Mouse (Mus musculus) MEL (cell line): Measurements from ENCODE around the gene Stk26. TPM values are rescaled to one million over a fixed set of nuclear protein-coding genes. Genes with fewer than 3 reads are reported as not detected.

Experiments used
- DNase-seq: peaks from one replicate; pipeline ENCODE4 v3.0.0; 2011; ENCODE audit warnings: low read depth, low spot score
- H3K27ac ChIP-seq: 2 replicates; pipeline ENCODE4 v1.5.1; 2012; ENCODE audit warnings: low read depth, mild to moderate bottlenecking, control low read depth, low read length, moderate library complexity; ENCODE audit not compliant: control insufficient read depth
- H3K27me3 ChIP-seq, 2 experiments: fragments of 150-350 bp in 1 of 2; sonication (generic) in 1 of 2; 2 replicates each; pipeline ENCODE4 v1.6.1; 2012; ENCODE audit warnings: low read length in 2 of 2, mild to moderate bottlenecking in 2 of 2, improper control_type of control experiment in 1 of 2, moderate library complexity in 1 of 2; ENCODE audit not compliant: insufficient read depth in 2 of 2, control insufficient read depth in 1 of 2
- H3K36me3 ChIP-seq, 2 experiments: 2 replicates each; pipeline ENCODE4 v1.6.1; 2012 to 2014; ENCODE audit warnings: low read length in 2 of 2, improper control_type of control experiment in 1 of 2, inconsistent platforms in 1 of 2, mild to moderate bottlenecking in 1 of 2; ENCODE audit not compliant: insufficient read depth in 2 of 2, control insufficient read depth in 1 of 2
- H3K4me1 ChIP-seq, 2 experiments: fragments of 150-350 bp in 1 of 2; sonication (generic) in 1 of 2; 2 replicates each; pipeline ENCODE4 v1.6.1; 2012; ENCODE audit warnings: low read length in 2 of 2, improper control_type of control experiment in 1 of 2, mild to moderate bottlenecking in 1 of 2; ENCODE audit not compliant: insufficient read depth in 2 of 2, control insufficient read depth in 1 of 2
- H3K4me3 ChIP-seq, 2 experiments: fragments of 150-350 bp in 1 of 2; sonication (generic) in 1 of 2; 2 replicates each; pipeline ENCODE4 v1.5.1; 2012; ENCODE audit warnings: low read depth in 2 of 2, low read length in 2 of 2, mild to moderate bottlenecking in 2 of 2, moderate library complexity in 2 of 2, control low read depth in 1 of 2, improper control_type of control experiment in 1 of 2; ENCODE audit not compliant: control insufficient read depth in 1 of 2, insufficient read depth in 1 of 2
- H3K79me2 ChIP-seq: 2 replicates; pipeline ENCODE4 v1.6.1; 2012; ENCODE audit warnings: mild to moderate bottlenecking, low read length, moderate library complexity; ENCODE audit not compliant: control insufficient read depth, poor library complexity, insufficient read depth
- H3K9ac ChIP-seq: 2 replicates; pipeline ENCODE4 v1.6.1; 2012; ENCODE audit warnings: low read depth, mild to moderate bottlenecking, control low read depth, low read length, moderate library complexity; ENCODE audit not compliant: control insufficient read depth, poor library complexity, severe bottlenecking
- H3K9me3 ChIP-seq: fragments of 150-350 bp; sonication (generic); replicated peaks from 2 replicates; pipeline ENCODE4 v1.6.1; 2012; ENCODE audit warnings: mild to moderate bottlenecking, low read length, improper control_type of control experiment, moderate library complexity; ENCODE audit not compliant: insufficient read depth
- BHLHE40 ChIP-seq: IDR thresholded peaks from 2 replicates; pipeline ENCODE4 v1.6.1; 2012; ENCODE audit warnings: low read depth, mild to moderate bottlenecking, inconsistent platforms, low read length, improper control_type of control experiment, borderline replicate concordance
- CTCF ChIP-seq, 3 experiments: IDR thresholded peaks in 2 of 3; conservative IDR thresholded peaks in 1 of 3; 2 replicates each; pipeline ENCODE4 v1.5.1; 2011 to 2012; ENCODE audit warnings: low read length in 3 of 3, low read depth in 2 of 3, mild to moderate bottlenecking in 2 of 3, improper control_type of control experiment in 1 of 3, inconsistent platforms in 1 of 3, mixed read lengths in 1 of 3, moderate library complexity in 1 of 3; ENCODE audit not compliant: control insufficient read depth in 1 of 3, insufficient read depth in 1 of 3, poor library complexity in 1 of 3, severe bottlenecking in 1 of 3
- EP300 ChIP-seq, 2 experiments: IDR thresholded peaks; 2 replicates each; pipeline ENCODE4 v1.6.1; 2011; ENCODE audit warnings: improper control_type of control experiment in 2 of 2, low read length in 2 of 2, low read depth in 1 of 2, mild to moderate bottlenecking in 1 of 2
- ETS1 ChIP-seq: IDR thresholded peaks from 2 replicates; pipeline ENCODE4 v1.6.1; 2012; ENCODE audit warnings: low read depth, mild to moderate bottlenecking, inconsistent platforms, low read length, improper control_type of control experiment, moderate library complexity
- GABPA ChIP-seq: IDR thresholded peaks from 2 replicates; pipeline ENCODE4 v1.6.1; 2012; ENCODE audit warnings: low read depth, mild to moderate bottlenecking, inconsistent platforms, low read length, improper control_type of control experiment, moderate library complexity
- GATA1 ChIP-seq: IDR thresholded peaks from 2 replicates; pipeline ENCODE4 v1.6.1; 2011; ENCODE audit warnings: low read depth, low read length, improper control_type of control experiment
- MYB ChIP-seq: IDR thresholded peaks from 2 replicates; pipeline ENCODE4 v1.6.1; 2011; ENCODE audit warnings: mild to moderate bottlenecking, low read depth, low read length, improper control_type of control experiment
- MYC ChIP-seq: IDR thresholded peaks from 2 replicates; pipeline ENCODE4 v1.6.1; 2011; ENCODE audit warnings: low read depth, mild to moderate bottlenecking, low read length, improper control_type of control experiment, moderate library complexity
- POLR2AphosphoS2 ChIP-seq: IDR thresholded peaks from 2 replicates; pipeline ENCODE4 v1.6.1; 2011; ENCODE audit warnings: low read length, improper control_type of control experiment
- POLR2AphosphoS5 ChIP-seq: IDR thresholded peaks from 2 replicates; pipeline ENCODE4 v1.6.1; 2012; ENCODE audit warnings: low read depth, borderline replicate concordance, mild to moderate bottlenecking, inconsistent platforms, low read length, moderate library complexity, mixed read lengths
- RAD21 ChIP-seq: IDR thresholded peaks from 2 replicates; pipeline ENCODE4 v1.6.1; 2011; ENCODE audit warnings: mild to moderate bottlenecking, low read depth, low read length, improper control_type of control experiment
- RCOR1 ChIP-seq: IDR thresholded peaks from 2 replicates; pipeline ENCODE4 v1.6.1; 2012; ENCODE audit warnings: low read depth, mild to moderate bottlenecking, inconsistent platforms, low read length, improper control_type of control experiment
- SMC3 ChIP-seq: IDR thresholded peaks from 2 replicates; pipeline ENCODE4 v1.6.1; 2011; ENCODE audit warnings: low read depth, low read length, improper control_type of control experiment
- TCF12 ChIP-seq: IDR thresholded peaks from 2 replicates; pipeline ENCODE4 v1.6.1; 2014; ENCODE audit warnings: low read depth, mild to moderate bottlenecking, inconsistent platforms, low read length, improper control_type of control experiment, moderate library complexity
- USF2 ChIP-seq, 2 experiments: IDR thresholded peaks; 2 replicates each; pipeline ENCODE4 v1.6.1; 2011 to 2012; ENCODE audit warnings: improper control_type of control experiment in 2 of 2, low read length in 2 of 2, borderline replicate concordance in 1 of 2, inconsistent platforms in 1 of 2, low read depth in 1 of 2, mild to moderate bottlenecking in 1 of 2; ENCODE audit not compliant: insufficient read depth in 1 of 2
- ZC3H11A ChIP-seq: IDR thresholded peaks from 2 replicates; pipeline ENCODE4 v1.6.1; 2012; ENCODE audit warnings: low read depth, mild to moderate bottlenecking, inconsistent platforms, low read length, improper control_type of control experiment
- polyA plus RNA-seq, 2 experiments: library from polyadenylated mRNA; stranded (reverse) in 1 of 2; unstranded in 1 of 2; fragments of >175 nt in 1 of 2; fragments of >200 nt in 1 of 2; gene quantifications; 2 replicates each; pipeline versions ENCODE4 v1.2.1 to v1.2.4; 2012; ENCODE audit warnings: low replicate concordance in 2 of 2, low read depth in 1 of 2; ENCODE audit not compliant: insufficient read length in 2 of 2, insufficient read depth in 1 of 2, missing spikeins in 1 of 2
- total RNA-seq: library from RNA; depleted of rRNA; stranded (reverse); fragments of 300-350 nt; gene quantifications from 2 replicates; pipeline ENCODE4 v1.2.3, GENCODE M21; 2012

The Stk26 gene
- total and polyA plus RNA-seq, 3 experiments: 8.7 to 10.6 TPM; not detected in 1

DNA sequence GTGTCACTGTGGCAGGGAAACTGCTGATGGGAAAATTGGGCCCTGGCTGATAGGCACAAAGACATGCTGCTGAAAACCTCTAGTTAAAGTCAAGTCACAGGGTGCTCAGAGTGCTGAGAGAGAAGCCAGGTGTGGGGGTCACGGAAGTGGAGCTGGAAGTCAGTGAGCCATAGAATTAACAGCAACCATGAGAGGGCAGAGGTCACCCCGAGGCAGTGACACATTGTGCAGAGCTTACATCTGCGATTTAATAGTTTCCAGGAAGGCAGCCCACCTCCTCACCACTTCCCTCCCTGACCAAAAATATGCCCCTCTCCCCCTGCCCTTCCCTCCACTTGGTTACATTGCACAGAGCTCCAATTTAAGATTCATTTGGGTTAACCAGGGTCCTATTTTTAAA lies 76.5 kb downstream of the Stk26 start:
- Histone ChIP-seq H3K27ac (no peak overlapping the region), H3K4me3 (no peak overlapping the region), H3K9me3 (no peaks in the 10 kb centered on the region), H3K36me3 (no peaks in the 10 kb centered on the region), H3K9ac (no peak overlapping the region), H3K4me1 (no peaks in the 10 kb centered on the region), H3K79me2 (no peaks in the 10 kb centered on the region), H3K27me3 (no peaks in the 10 kb centered on the region)
- no peak for DNase-seq
- TF ChIP-seq POLR2AphosphoS5 (no peak), MYB (no peak)

DNA sequence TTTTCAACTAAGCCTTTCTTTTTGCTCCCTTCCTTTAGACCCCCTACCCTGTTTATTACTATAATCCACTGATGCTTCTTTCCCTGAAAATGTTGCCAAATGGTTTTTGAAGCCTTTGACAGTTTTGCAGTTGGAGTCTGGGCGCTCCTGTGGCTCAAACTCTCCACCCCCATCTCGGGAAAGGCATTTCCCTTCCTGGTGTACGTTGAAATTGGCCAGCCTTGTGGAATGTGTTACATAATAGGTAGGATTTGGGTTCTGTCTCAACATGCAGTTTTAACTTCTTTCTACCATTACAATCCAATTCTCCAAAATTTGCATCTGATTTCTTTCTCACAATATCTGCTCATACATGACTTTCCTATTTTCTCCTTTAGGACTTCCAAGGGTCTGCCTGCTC lies 77.9 kb downstream of the Stk26 start:
- DNase-seq: no peak
- H3K4me1 ChIP-seq: no peaks in the 10 kb centered on the region
- H3K9ac ChIP-seq: no peak overlapping the region
- H3K27me3 ChIP-seq: no peaks in the 10 kb centered on the region
- H3K4me3 ChIP-seq: no peak overlapping the region
- TF ChIP-seq BHLHE40: no peak
- no peak for TF ChIP-seq MYC
- TF ChIP-seq TCF12: no peak
- TF ChIP-seq GABPA: no peak
- H3K79me2 ChIP-seq: no peaks in the 10 kb centered on the region
- no peaks in the 10 kb centered on the region for H3K36me3 ChIP-seq
- H3K27ac ChIP-seq: no peak overlapping the region
- H3K9me3 ChIP-seq: no peaks in the 10 kb centered on the region

DNA sequence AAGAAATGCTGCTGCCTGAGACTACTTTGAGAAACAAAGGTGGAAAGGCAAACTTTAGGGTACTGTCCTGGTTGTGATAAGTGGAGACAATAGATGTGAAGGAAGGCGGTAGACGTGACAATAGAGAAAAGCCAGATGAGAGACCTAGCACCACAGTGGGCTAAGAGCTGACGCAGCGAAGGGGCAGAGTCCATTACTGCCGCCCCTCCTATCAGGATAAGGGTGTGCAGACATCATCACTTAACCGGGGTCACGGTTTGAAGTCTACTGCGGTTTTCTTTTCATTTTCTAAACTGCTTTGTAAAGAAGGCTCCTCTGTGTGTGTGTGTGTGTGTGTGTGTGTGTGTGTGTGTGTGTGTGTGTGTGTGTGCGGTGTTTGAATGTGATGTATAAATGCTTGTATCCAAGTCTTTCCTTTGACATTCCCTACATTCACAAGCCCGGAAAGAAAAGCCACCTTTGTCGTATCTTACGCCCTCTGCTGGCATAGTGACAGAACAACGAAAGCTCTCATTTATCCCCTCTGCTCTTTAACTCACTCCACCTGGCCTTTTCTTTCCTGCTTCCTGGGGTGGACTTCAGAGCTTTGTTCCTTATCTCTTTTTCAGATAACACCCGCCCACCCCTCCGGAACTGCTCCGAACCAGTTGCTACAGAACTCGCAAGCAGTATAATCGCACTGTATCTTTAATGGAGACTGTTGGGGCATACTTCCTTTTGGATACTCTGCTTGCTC lies 84.0 kb downstream of the Stk26 start:
- TF ChIP-seq RAD21 (peak; percentile 8), USF2 (IDR thresholded peaks at IDR 0.05; ENCODE audit: borderline replicate concordance in 1 of 2, insufficient read depth in 1 of 2, low read depth in 1 of 2, low read length in 2 of 2) (no peak), CTCF (IDR thresholded peaks at IDR 0.05 in 2 of 3, conservative IDR thresholded peaks at IDR 0.05 in 1 of 3; ENCODE audit: control insufficient read depth in 1 of 3, insufficient read depth in 1 of 3, low read depth in 2 of 3, low read length in 3 of 3, poor library complexity in 1 of 3, severe bottlenecking in 1 of 3) (peak; percentile 29 to 52 (median 33); a peak in 4 of 6 replicates), EP300 (IDR thresholded peaks at IDR 0.05; ENCODE audit: low read depth in 1 of 2, low read length in 2 of 2) (peak in 1 of 2 experiments; percentile 16; a peak in 1 of 4 replicates), ZC3H11A (0 out of 2 replicates have a peak, but pooled peaks have one; percentile 12), POLR2AphosphoS2 (no peak), GATA1 (0 out of 2 replicates have a peak, but pooled peaks have one; percentile 8), SMC3 (peak; percentile 51), ETS1 (no peak), RCOR1 (no peak)
- Histone ChIP-seq H3K4me3 (peak overlapping the region; percentile 4 to 19; a peak in 1 of 4 replicates), H3K79me2 (no peaks in the 10 kb centered on the region), H3K9me3 (no peaks in the 10 kb centered on the region), H3K9ac (no peak overlapping the region), H3K27me3 (no peaks in the 10 kb centered on the region), H3K4me1 (peaks cover 0 to 14% of the 10 kb centered on the region in 2 experiments; a peak in 3 of 4 replicates), H3K27ac (no peak overlapping the region), H3K36me3 (peaks cover 0 to 13% of the 10 kb centered on the region in 2 experiments; a peak in 2 of 4 replicates)
- peak; percentile 56 for DNase-seq
